Mouse (Mus musculus) liver, embryonic 12.5 days (tissue): ENCODE results near the gene Olfr556. TPM values are rescaled to one million over a fixed set of nuclear protein-coding genes. Genes with fewer than 3 reads are reported as not detected.
"Not testable (repeated sequence)": the region's sequence is repeated elsewhere in the genome, so short reads cannot be mapped to it uniquely, and the experiment has no call there.

ENCODE experiments used
- ATAC-seq: fragments of 200-750 bp; cut with Nextera tagmentation; 2 replicates; pipeline ENCODE4 v1.8.0; 2017; ENCODE audit warnings: moderate number of reproducible peaks, mild to moderate bottlenecking, moderate library complexity
- H3K27ac ChIP-seq: fragments of 300-500 bp; sonication (generic); 2 replicates; pipeline ENCODE4 v1.5.1; 2016; ENCODE audit warnings: mild to moderate bottlenecking
- H3K27me3 ChIP-seq: fragments of 300-500 bp; sonication (generic); replicated peaks from 2 replicates; pipeline ENCODE4 v1.6.1; 2016; ENCODE audit warnings: mild to moderate bottlenecking, moderate library complexity
- H3K36me3 ChIP-seq: fragments of 300-500 bp; sonication (generic); 2 replicates; pipeline ENCODE4 v1.6.1; 2016; ENCODE audit warnings: mild to moderate bottlenecking, moderate library complexity
- H3K4me1 ChIP-seq: fragments of 300-500 bp; sonication (generic); 2 replicates; pipeline ENCODE4 v1.6.1; 2016
- H3K4me2 ChIP-seq: fragments of 300-500 bp; sonication (generic); 2 replicates; pipeline ENCODE4 v1.6.1; 2016; ENCODE audit warnings: mild to moderate bottlenecking, moderate library complexity
- H3K4me3 ChIP-seq: fragments of 300-500 bp; sonication (generic); 2 replicates; pipeline ENCODE4 v1.5.1; 2016; ENCODE audit warnings: mild to moderate bottlenecking, moderate library complexity
- H3K9ac ChIP-seq: fragments of 300-500 bp; sonication (generic); 2 replicates; pipeline ENCODE4 v1.6.1; 2016; ENCODE audit warnings: mild to moderate bottlenecking, moderate library complexity
- H3K9me3 ChIP-seq: fragments of 300-500 bp; sonication (generic); replicated peaks from 2 replicates; pipeline ENCODE4 v1.6.1; 2016; ENCODE audit warnings: mild to moderate bottlenecking, moderate library complexity
- WGBS: fragments of 180-500 bp; shearing (Covaris S2); methylation state at CpG from one replicate; pipeline ENCODE4 v1.1.7; 2016; ENCODE audit not compliant: insufficient replicate concordance; 5-methylcytosine and 5-hydroxymethylcytosine counted together
- polyA plus RNA-seq: library from polyadenylated mRNA; unstranded; fragments of >200 nt; fragmentation: Nextera tagmentation; extraction: Ambion mirVana; gene quantifications from 2 replicates; pipeline ENCODE4 v1.2.1, GENCODE M21; 2016

Gene Olfr556
- polyA plus RNA-seq: not detected in 2 replicates

DNA sequence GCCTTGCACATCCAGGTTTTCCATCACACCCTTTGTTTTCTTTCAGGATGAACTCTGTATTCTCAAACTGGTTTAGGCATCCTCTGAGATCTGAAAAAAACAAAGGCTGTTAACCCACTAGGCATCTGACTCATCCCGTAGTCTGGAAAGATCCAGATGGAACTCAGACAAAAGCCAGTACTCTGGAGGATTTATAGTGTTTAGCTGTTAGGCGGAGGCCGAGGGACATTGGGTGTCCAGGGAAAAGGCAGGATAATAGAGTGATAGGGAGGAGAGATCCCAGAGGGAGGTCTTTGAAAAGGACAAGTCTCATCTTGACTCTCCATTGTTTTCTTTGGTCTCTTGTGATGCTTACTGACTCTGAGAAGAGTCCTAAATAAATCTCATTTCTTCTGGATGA, at the start of gene Olfr556:
Gene Olfr556, plus strand, starts transcription at position 301 of the 400 bp plus-strand sequence.
- ATAC-seq: no peak
- Histone ChIP-seq H3K4me3 (no peak within 1 kb of the TSS), H3K27me3 (no peaks in the 10 kb centered on the region), H3K9ac (no peak within 1 kb of the TSS), H3K36me3 (no peaks in the 10 kb centered on the region), H3K4me2 (no peak within 1 kb of the TSS), H3K4me1 (no peaks in the 10 kb centered on the region), H3K27ac (no peak within 1 kb of the TSS), H3K9me3 (no peaks in the 10 kb centered on the region)
- WGBS: 63% methylated on average over 3 of the region's 3 CpGs

DNA sequence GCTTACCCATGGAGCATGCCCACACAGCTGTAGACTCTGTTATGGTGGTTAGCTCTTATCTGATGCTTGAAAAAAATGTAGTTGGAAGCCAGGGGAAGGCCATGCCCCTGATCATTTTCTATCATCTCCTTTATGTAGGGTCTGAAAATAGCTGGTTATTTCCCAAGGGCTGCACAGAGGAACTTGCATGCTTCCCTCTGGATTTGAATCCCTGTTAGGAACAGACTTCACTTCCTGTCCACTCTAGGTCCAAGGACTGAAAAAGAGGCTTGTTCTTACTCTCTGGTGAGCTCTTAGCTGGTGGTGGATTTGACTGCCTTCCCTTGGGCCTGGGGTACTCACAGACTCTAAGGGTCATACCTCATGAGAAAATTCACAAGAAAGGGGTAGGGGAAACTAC, 46.6 kb upstream of the Olfr556 start, which contains the start of gene Olfr553:
Gene Olfr553, minus strand, starts transcription at position 101 of the 400 bp plus-strand sequence.
- Histone ChIP-seq H3K4me1 (no peaks in the 10 kb centered on the region), H3K9ac (no peak within 1 kb of the TSS), H3K36me3 (no peaks in the 10 kb centered on the region), H3K4me3 (no peak within 1 kb of the TSS), H3K9me3 (no peaks in the 10 kb centered on the region), H3K27me3 (no peaks in the 10 kb centered on the region), H3K4me2 (no peak within 1 kb of the TSS), H3K27ac (no peak within 1 kb of the TSS)
- no peak for ATAC-seq

DNA sequence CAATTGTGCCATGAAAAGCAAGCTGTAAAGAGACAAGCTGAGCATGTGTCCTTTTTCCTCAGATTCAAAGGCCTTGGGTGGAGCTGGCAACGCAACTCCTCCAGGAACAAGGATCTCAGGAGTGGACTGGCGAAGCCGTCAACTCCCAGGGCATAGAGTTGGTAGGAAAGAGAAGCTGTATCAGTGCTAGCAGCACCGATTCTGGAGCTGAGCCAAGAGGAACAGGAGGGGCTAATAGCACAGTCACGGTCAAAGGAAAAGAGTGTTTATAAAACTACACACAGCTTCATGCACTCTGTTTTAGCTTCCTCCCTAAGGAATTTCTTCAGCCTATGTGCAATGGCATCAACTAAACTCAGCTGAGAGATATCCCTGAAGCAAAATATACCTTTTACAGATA, 45.1 kb upstream of the Olfr556 start:
- Histone ChIP-seq H3K9ac (no peak overlapping the region), H3K4me3 (no peak overlapping the region), H3K27ac (no peak overlapping the region), H3K9me3 (no peaks in the 10 kb centered on the region), H3K4me1 (no peaks in the 10 kb centered on the region), H3K4me2 (no peak overlapping the region), H3K27me3 (no peaks in the 10 kb centered on the region), H3K36me3 (no peaks in the 10 kb centered on the region)
- no peak for ATAC-seq
- WGBS: 57% methylated on average over 5 of the region's 5 CpGs

DNA sequence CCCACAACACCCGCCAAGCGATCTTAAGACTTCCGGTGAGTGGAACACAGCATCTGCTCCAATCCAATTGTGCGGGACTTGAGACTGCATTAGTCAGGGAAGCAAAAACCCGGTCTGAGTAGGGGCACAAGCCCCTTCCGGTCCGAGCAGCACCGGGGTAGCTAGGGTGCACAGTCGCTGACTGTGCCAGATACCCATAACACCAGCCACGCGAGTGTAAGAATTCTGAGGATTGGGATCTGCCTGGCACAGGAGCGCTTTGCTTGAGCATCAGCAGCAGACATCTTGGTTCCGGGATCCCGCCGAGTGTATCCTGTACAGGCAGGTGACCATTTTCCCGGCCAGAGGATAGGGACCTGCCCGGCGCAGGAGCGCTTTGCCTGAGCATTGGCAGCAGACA, 44.3 kb upstream of the Olfr556 start:
- not testable (repeated sequence) for H3K27ac ChIP-seq, H3K9me3 ChIP-seq, ATAC-seq, H3K4me2 ChIP-seq, H3K4me1 ChIP-seq, H3K27me3 ChIP-seq, H3K9ac ChIP-seq, H3K4me3 ChIP-seq, H3K36me3 ChIP-seq
- WGBS: 68% methylated on average over 19 of the region's 19 CpGs

DNA sequence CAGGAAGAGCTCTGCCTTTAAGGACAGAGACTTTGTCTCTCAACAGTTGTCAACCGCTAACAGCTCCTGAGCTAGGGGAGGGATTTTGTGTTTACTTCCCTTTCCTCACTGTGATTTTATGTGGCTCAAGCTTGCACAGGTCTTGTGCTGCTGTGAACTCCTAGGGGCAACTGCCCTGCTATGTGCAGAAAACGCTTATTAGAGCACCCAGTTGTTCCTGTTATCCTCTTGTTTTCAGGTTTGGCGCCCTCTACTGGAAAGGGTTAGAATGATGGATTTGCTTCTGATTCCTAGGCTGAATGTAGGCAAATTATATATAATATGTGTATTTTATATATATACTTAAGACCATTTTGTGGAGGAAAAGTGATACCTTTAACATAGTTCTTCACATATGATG, 28.0 kb upstream of the Olfr556 start:
- WGBS: 19% methylated on average over 3 of the region's 3 CpGs
- H3K4me1 ChIP-seq: no peaks in the 10 kb centered on the region
- no peak overlapping the region for H3K4me3 ChIP-seq
- no peak overlapping the region for H3K4me2 ChIP-seq
- no peaks in the 10 kb centered on the region for H3K9me3 ChIP-seq
- H3K27ac ChIP-seq: no peak overlapping the region
- no peak overlapping the region for H3K9ac ChIP-seq
- no peak for ATAC-seq
- H3K36me3 ChIP-seq: no peaks in the 10 kb centered on the region
- H3K27me3 ChIP-seq: no peaks in the 10 kb centered on the region

DNA sequence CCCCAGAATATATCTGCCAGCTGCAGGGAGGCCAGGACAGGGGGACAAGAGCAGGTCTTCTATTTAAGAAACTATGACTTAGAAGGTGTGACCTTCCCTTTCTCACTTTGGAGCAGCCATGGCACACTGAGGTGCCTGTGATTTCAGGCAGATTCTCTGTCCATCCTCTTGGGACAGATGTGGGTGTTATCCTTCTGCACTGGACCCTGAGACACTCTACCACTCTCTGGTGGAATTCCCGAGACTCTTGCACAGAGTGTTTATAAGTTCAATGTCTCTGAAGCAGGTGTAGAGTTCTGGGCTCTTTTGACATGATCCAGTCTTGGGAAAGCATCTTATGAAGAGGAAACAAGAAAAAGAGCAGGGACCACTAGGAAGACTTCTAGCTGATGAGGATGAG, 26.6 kb upstream of the Olfr556 start, which contains the start of gene Olfr554:
Gene Olfr554, plus strand, starts transcription at position 301 of the 400 bp plus-strand sequence.
- Histone ChIP-seq H3K4me1 (no peaks in the 10 kb centered on the region), H3K4me2 (no peak within 1 kb of the TSS), H3K27me3 (no peaks in the 10 kb centered on the region), H3K36me3 (no peaks in the 10 kb centered on the region), H3K9me3 (no peaks in the 10 kb centered on the region), H3K4me3 (no peak within 1 kb of the TSS), H3K9ac (no peak within 1 kb of the TSS), H3K27ac (no peak within 1 kb of the TSS)
- no peak for ATAC-seq
- 33% methylated on average over 1 of the region's 1 CpGs for WGBS

DNA sequence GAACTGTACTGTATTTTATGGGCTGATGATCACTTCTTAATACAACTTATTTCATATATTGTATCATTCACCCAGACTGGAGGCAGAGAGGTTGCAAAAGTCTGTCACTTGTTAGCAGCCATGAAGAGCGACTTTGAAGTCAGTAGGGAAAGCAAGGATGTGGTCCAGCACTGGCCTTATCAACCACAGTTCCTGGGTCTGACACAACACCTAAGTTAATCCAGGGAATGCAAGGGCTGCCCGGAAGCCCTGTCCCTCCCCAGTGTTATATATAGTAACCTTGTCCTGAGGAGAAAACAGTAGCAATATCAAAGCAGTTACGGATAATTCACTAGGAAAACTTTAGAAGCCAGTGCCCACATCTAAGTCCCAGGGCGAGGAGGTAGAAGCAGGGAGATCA, 19.8 kb upstream of the Olfr556 start:
- H3K4me1 ChIP-seq, H3K4me2 ChIP-seq, H3K27ac ChIP-seq, H3K9ac ChIP-seq, H3K9me3 ChIP-seq, H3K4me3 ChIP-seq, ATAC-seq, H3K36me3 ChIP-seq, H3K27me3 ChIP-seq: not testable (repeated sequence)
- WGBS: 55% methylated on average over 4 of the region's 4 CpGs

DNA sequence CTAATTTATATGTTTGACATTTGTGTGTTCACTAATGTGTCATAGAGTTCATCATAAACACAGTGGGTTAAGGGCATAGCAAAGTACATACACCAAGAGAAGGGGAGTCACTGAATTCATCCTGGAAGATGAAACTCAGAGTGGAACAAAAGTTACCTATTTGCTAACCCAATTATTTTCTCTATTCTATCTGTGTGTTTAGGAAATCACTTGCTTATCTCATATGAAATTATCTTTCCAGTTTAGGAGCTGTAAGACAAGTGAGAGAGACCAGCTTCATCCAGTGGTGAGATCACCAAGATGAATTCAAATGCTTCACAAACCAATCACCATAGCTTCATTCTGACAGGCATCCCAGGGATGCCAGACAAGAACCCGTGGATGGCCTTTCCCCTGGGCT, 6.2 kb upstream of the Olfr556 start, which contains the start of gene Olfr555:
Gene Olfr555, plus strand, starts transcription at position 301 of the 400 bp plus-strand sequence.
- H3K4me1 ChIP-seq: no peaks in the 10 kb centered on the region
- no peak within 1 kb of the TSS for H3K4me3 ChIP-seq
- no peak for ATAC-seq
- no peak within 1 kb of the TSS for H3K27ac ChIP-seq
- no peak within 1 kb of the TSS for H3K9ac ChIP-seq
- H3K4me2 ChIP-seq: no peak within 1 kb of the TSS
- WGBS: 63% methylated on average over 1 of the region's 1 CpGs
- H3K27me3 ChIP-seq: no peaks in the 10 kb centered on the region
- no peaks in the 10 kb centered on the region for H3K36me3 ChIP-seq
- no peaks in the 10 kb centered on the region for H3K9me3 ChIP-seq

DNA sequence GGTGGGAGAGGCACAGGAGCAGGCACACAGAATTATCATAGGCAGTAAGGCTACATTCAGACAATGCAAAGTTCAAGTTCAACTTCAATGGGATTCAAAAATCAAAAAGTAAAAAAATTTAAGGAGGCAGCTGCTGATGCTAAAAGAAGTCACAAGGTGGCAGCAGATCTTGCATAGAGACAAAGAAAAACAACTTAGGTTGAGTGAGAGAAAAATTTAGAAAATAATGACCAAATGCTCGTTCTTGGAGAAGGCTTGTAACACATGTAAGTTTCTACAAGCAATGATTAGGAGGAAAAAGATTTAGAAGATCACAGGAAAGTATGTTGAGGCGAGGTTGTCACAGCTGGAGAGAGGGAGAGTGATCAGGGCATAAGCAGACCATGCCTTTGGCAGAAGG, 679 bp downstream of the Olfr556 start:
- no peak overlapping the region for H3K4me3 ChIP-seq
- WGBS: 23% methylated on average over 2 of the region's 2 CpGs

DNA sequence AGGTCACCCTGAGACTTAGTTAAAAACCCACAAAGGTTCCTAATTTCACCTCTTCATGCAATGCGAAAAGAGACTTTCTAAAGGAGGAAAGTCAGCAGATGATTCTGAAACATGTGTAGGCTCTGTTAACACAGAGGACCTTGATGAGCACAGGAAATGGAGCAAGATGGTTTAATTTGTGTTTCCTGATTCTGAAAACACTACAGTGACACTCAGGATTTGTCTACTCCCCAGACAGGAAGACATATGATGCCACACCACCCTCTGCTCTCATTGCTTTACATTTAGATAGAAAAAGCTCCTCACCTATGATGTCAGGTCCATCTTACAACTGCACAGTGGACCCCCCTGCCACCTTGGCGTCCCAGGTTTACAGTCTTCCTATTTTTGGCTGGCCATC, 11.5 kb downstream of the Olfr556 start:
- H3K9ac ChIP-seq: no peak overlapping the region
- ATAC-seq: no peak
- no peaks in the 10 kb centered on the region for H3K36me3 ChIP-seq
- 72% methylated on average over 2 of the region's 2 CpGs for WGBS
- H3K4me2 ChIP-seq: no peak overlapping the region
- no peak overlapping the region for H3K4me3 ChIP-seq
- H3K9me3 ChIP-seq: no peaks in the 10 kb centered on the region
- no peaks in the 10 kb centered on the region for H3K27me3 ChIP-seq
- H3K4me1 ChIP-seq: no peaks in the 10 kb centered on the region
- H3K27ac ChIP-seq: no peak overlapping the region

More for the DNA sequence above, 679 bp downstream of the Olfr556 start:
- no peak for ATAC-seq
- no peak overlapping the region for H3K9ac ChIP-seq
- no peaks in the 10 kb centered on the region for H3K36me3 ChIP-seq
- H3K27ac ChIP-seq: no peak overlapping the region
- H3K9me3 ChIP-seq: no peaks in the 10 kb centered on the region
- H3K4me1 ChIP-seq: no peaks in the 10 kb centered on the region
- no peak overlapping the region for H3K4me2 ChIP-seq
- H3K27me3 ChIP-seq: no peaks in the 10 kb centered on the region

DNA sequence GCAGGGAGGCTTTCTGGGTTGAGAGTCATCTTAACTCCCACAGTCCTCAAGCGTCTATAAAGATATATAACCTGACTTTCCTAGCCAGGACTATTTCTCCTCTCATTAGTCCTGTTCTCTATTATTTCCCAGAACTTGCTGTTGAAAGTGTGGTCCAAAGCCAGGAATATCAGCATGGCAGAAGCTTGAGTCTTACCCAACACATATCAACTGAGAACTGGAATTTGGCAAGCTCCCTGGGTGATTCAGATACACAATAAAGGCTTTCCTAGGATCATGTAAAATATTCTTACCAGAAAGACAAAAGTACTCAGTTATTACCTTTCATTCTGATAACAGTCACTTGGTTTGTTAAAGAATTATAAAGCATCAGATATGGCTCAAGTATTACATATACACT, 17.2 kb downstream of the Olfr556 start:
- WGBS: 68% methylated on average over 1 of the region's 1 CpGs
- ATAC-seq: no peak
- H3K36me3 ChIP-seq: no peaks in the 10 kb centered on the region

DNA sequence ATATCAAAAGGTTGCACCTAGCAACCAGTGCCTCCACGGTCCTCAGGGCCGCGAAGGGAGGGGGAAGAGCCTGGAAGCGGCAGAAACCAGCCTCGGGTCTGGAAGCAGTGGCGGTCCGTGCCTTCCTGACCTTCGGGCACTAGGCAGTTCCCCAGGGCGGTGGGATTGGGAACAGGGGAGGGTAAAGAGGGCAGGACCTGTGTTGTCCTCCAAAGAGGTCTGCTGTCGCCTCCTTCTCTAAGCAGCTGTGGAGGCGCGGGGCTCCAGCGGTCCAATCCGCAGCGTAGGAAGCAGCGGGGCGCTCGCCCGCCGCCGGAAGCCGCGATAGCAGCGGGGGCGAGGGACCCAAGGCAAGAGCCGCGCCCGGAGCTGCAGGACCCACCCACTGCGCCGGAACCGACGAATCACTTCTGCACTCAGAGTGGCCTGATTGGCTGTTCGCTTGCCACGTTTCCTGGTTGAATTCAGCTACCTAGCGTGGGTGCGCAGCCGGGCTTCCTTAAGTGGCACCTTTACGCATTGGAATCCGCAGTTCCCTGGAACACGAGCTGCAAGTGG, 22.3 kb downstream of the Olfr556 start, which contains the start of gene Trim68:
Gene Trim68, minus strand, starts transcription at position 384 of the 558 bp plus-strand sequence.
- Histone ChIP-seq H3K27me3 (no peaks in the 10 kb centered on the region), H3K36me3 (no peaks in the 10 kb centered on the region), H3K4me2 (peak within 1 kb of the TSS; percentile 74), H3K9me3 (no peaks in the 10 kb centered on the region), H3K4me3 (peak within 1 kb of the TSS; percentile 57), H3K27ac (no peak within 1 kb of the TSS), H3K9ac (peak within 1 kb of the TSS; percentile 48), H3K4me1 (0 out of 2 replicates have a peak, but pooled peaks cover 5% of the 10 kb centered on the region)
- under 1% methylated on average over 40 of the region's 40 CpGs for WGBS
- ATAC-seq: peak; percentile 98

More for the DNA sequence above, 17.2 kb downstream of the Olfr556 start:
- Histone ChIP-seq H3K27me3 (no peaks in the 10 kb centered on the region), H3K9ac (no peak overlapping the region), H3K9me3 (no peaks in the 10 kb centered on the region), H3K27ac (no peak overlapping the region), H3K4me2 (no peak overlapping the region), H3K4me1 (no peaks in the 10 kb centered on the region), H3K4me3 (no peak overlapping the region)
